Mouse (Mus musculus): ENCODE results near the gene Uchl3. TPM values are rescaled to one million over a fixed set of nuclear protein-coding genes. Genes with fewer than 3 reads are reported as not detected.

Uchl3 gene
- polyA plus RNA-seq, 1 experiment, result 26.7 TPM

GRCm38 (mm10) chr14:101613206-101613605 lies 40.6 kb upstream of the Uchl3 start:
- Histone ChIP-seq H3K4me1 (replicated peaks; ENCODE audit: control insufficient read depth, insufficient read depth, low read length) (peaks cover under 1% of the 10 kb centered on the region), H3K27ac (ENCODE audit: control insufficient read depth, insufficient read depth, low read length) (no peak overlapping the region), H3K4me3 (ENCODE audit: control insufficient read depth, insufficient read depth, low read length) (no peak overlapping the region), H3K27me3 (ENCODE audit: control insufficient read depth, insufficient read depth, low read length) (no peaks in the 10 kb centered on the region; the same call in 1 of the 2 replicates), H3K36me3 (ENCODE audit: control insufficient read depth, insufficient read depth, low read length) (no peaks in the 10 kb centered on the region)
- TF ChIP-seq POLR2A (IDR thresholded peaks at IDR 0.05; ENCODE audit: control insufficient read depth, extremely low read depth, insufficient read depth, low read length, poor library complexity) (no peak), CTCF (IDR thresholded peaks at IDR 0.05; ENCODE audit: borderline replicate concordance, control insufficient read depth, extremely low read depth, insufficient read depth, low read length, poor library complexity) (no peak)
- no peak for DNase-seq
- 95% methylated on average over 1 of the region's 1 CpGs for WGBS

- WGBS, result 35% methylated on average over 9 of the region's 9 CpGs
- Histone ChIP-seq H3K36me3 (ENCODE audit: control insufficient read depth, insufficient read depth, low read length) (no peaks in the 10 kb centered on the region), H3K27me3 (ENCODE audit: control insufficient read depth, insufficient read depth, low read length) (no peaks in the 10 kb centered on the region), H3K27ac (ENCODE audit: control insufficient read depth, insufficient read depth, low read length) (no peak overlapping the region), H3K4me3 (ENCODE audit: control insufficient read depth, insufficient read depth, low read length) (no peak overlapping the region), H3K4me1 (replicated peaks; ENCODE audit: control insufficient read depth, insufficient read depth, low read length) (no peaks in the 10 kb centered on the region)
- TF ChIP-seq CTCF (IDR thresholded peaks at IDR 0.05; ENCODE audit: borderline replicate concordance, control insufficient read depth, extremely low read depth, insufficient read depth, low read length, poor library complexity) (no peak), POLR2A (IDR thresholded peaks at IDR 0.05; ENCODE audit: control insufficient read depth, extremely low read depth, insufficient read depth, low read length, poor library complexity) (no peak)
- DNase-seq, result no peak
These were observed 37.6 kb upstream of the Uchl3 start for GRCm38 (mm10) chr14:101616178-101616577.

- H3K36me3 ChIP-seq (ENCODE audit: control insufficient read depth, insufficient read depth, low read length), result no peaks in the 10 kb centered on the region
- H3K4me1 ChIP-seq (replicated peaks; ENCODE audit: control insufficient read depth, insufficient read depth, low read length), result no peaks in the 10 kb centered on the region
- no peak overlapping the region for H3K27ac ChIP-seq (ENCODE audit: control insufficient read depth, insufficient read depth, low read length)
- no peak overlapping the region for H3K4me3 ChIP-seq (ENCODE audit: control insufficient read depth, insufficient read depth, low read length)
- DNase-seq, result no peak
- 91% methylated on average over 5 of the region's 5 CpGs for WGBS
- TF ChIP-seq POLR2A (IDR thresholded peaks at IDR 0.05; ENCODE audit: control insufficient read depth, extremely low read depth, insufficient read depth, low read length, poor library complexity) (no peak), CTCF (IDR thresholded peaks at IDR 0.05; ENCODE audit: borderline replicate concordance, control insufficient read depth, extremely low read depth, insufficient read depth, low read length, poor library complexity) (no peak)
- H3K27me3 ChIP-seq (ENCODE audit: control insufficient read depth, insufficient read depth, low read length), result no peaks in the 10 kb centered on the region
These were observed 36.1 kb upstream of the Uchl3 start for GRCm38 (mm10) chr14:101617680-101618079.

- 96% methylated on average over 2 of the region's 2 CpGs for WGBS
- H3K27ac ChIP-seq (ENCODE audit: control insufficient read depth, insufficient read depth, low read length), result no peak overlapping the region
- peaks cover 17% of the 10 kb centered on the region for H3K36me3 ChIP-seq (ENCODE audit: control insufficient read depth, insufficient read depth, low read length)
- no peak for DNase-seq
- TF ChIP-seq POLR2A (IDR thresholded peaks at IDR 0.05; ENCODE audit: control insufficient read depth, extremely low read depth, insufficient read depth, low read length, poor library complexity) (no peak), CTCF (IDR thresholded peaks at IDR 0.05; ENCODE audit: borderline replicate concordance, control insufficient read depth, extremely low read depth, insufficient read depth, low read length, poor library complexity) (no peak)
- H3K4me1 ChIP-seq (replicated peaks; ENCODE audit: control insufficient read depth, insufficient read depth, low read length), result no peaks in the 10 kb centered on the region
- H3K4me3 ChIP-seq (ENCODE audit: control insufficient read depth, insufficient read depth, low read length), result no peak overlapping the region
- H3K27me3 ChIP-seq (ENCODE audit: control insufficient read depth, insufficient read depth, low read length), result no peaks in the 10 kb centered on the region
These were observed 23.2 kb upstream of the Uchl3 start for GRCm38 (mm10) chr14:101630548-101630947.

GRCm38 (mm10) chr14:101635765-101636164 lies 18.0 kb upstream of the Uchl3 start:
- Histone ChIP-seq H3K4me3 (ENCODE audit: control insufficient read depth, insufficient read depth, low read length) (no peak overlapping the region), H3K27me3 (ENCODE audit: control insufficient read depth, insufficient read depth, low read length) (no peaks in the 10 kb centered on the region), H3K36me3 (ENCODE audit: control insufficient read depth, insufficient read depth, low read length) (peaks cover 17% of the 10 kb centered on the region), H3K27ac (ENCODE audit: control insufficient read depth, insufficient read depth, low read length) (no peak overlapping the region), H3K4me1 (replicated peaks; ENCODE audit: control insufficient read depth, insufficient read depth, low read length) (peaks cover 7% of the 10 kb centered on the region)
- WGBS, result 100% methylated on average over 1 of the region's 1 CpGs
- no peak for DNase-seq
- TF ChIP-seq POLR2A (IDR thresholded peaks at IDR 0.05; ENCODE audit: control insufficient read depth, extremely low read depth, insufficient read depth, low read length, poor library complexity), result no peak
- no peak for TF ChIP-seq CTCF (IDR thresholded peaks at IDR 0.05; ENCODE audit: borderline replicate concordance, control insufficient read depth, extremely low read depth, insufficient read depth, low read length, poor library complexity)

GRCm38 (mm10) chr14:101637381-101637780 lies 16.4 kb upstream of the Uchl3 start:
- Histone ChIP-seq H3K27ac (ENCODE audit: control insufficient read depth, insufficient read depth, low read length) (no peak overlapping the region), H3K4me3 (ENCODE audit: control insufficient read depth, insufficient read depth, low read length) (no peak overlapping the region), H3K36me3 (ENCODE audit: control insufficient read depth, insufficient read depth, low read length) (peaks cover 17% of the 10 kb centered on the region), H3K27me3 (ENCODE audit: control insufficient read depth, insufficient read depth, low read length) (no peaks in the 10 kb centered on the region), H3K4me1 (replicated peaks; ENCODE audit: control insufficient read depth, insufficient read depth, low read length) (peaks cover 7% of the 10 kb centered on the region)
- DNase-seq, result no peak
- no peak for TF ChIP-seq POLR2A (IDR thresholded peaks at IDR 0.05; ENCODE audit: control insufficient read depth, extremely low read depth, insufficient read depth, low read length, poor library complexity)
- TF ChIP-seq CTCF (IDR thresholded peaks at IDR 0.05; ENCODE audit: borderline replicate concordance, control insufficient read depth, extremely low read depth, insufficient read depth, low read length, poor library complexity), result no peak
- 97% methylated on average over 6 of the region's 6 CpGs for WGBS

Measured in thymus, adult 2 months (tissue).